Mouse (Mus musculus): ENCODE measurements around the gene Ints1. TPM values are rescaled to one million over a fixed set of nuclear protein-coding genes. Genes with fewer than 3 reads are reported as not detected.
A peak's percentile ranks its signal among the peaks of the same experiment; 100 is the strongest.

Gene Ints1
- total and polyA plus RNA-seq, 3 experiments: 77.9 to 89.2 TPM; not detected in 1

- TF ChIP-seq TCF12 (IDR thresholded peaks at IDR 0.05; ENCODE audit: low read depth, low read length) (peak; percentile 100), POLR2AphosphoS2 (IDR thresholded peaks at IDR 0.05; ENCODE audit: low read length) (no peak; the same call in 1 of the 2 replicates), MYB (IDR thresholded peaks at IDR 0.05; ENCODE audit: low read depth, low read length) (peak; percentile 44), CHD1 (IDR thresholded peaks at IDR 0.05; ENCODE audit: low read depth, low read length) (no peak), UBTF (IDR thresholded peaks at IDR 0.05; ENCODE audit: borderline replicate concordance, insufficient read depth, low read depth, low read length) (0 out of 2 replicates have a peak, but pooled peaks have one; percentile 32)
These were observed 41.5 kb downstream of the Ints1 start (continued) for GRCm38 (mm10) chr5:139734016-139734415.

GRCm38 (mm10) chr5:139732634-139733107 is 42.8 kb downstream of the Ints1 start:
- peak; percentile 51 for DNase-seq (ENCODE audit: low read depth, low spot score)
- Histone ChIP-seq H3K4me3 (ENCODE audit: control insufficient read depth in 1 of 2, insufficient read depth in 1 of 2, low read depth in 2 of 2, low read length in 2 of 2) (no peak overlapping the region), H3K79me2 (ENCODE audit: control insufficient read depth, insufficient read depth, low read length, poor library complexity) (no peaks in the 10 kb centered on the region), H3K4me1 (ENCODE audit: control insufficient read depth in 1 of 2, insufficient read depth in 2 of 2, low read length in 2 of 2) (peaks cover 29 to 48% of the 10 kb centered on the region in 2 experiments), H3K9ac (ENCODE audit: control insufficient read depth, low read depth, low read length, poor library complexity, severe bottlenecking) (no peak overlapping the region), H3K27ac (ENCODE audit: control insufficient read depth, low read depth, low read length) (peak overlapping the region; percentile 68; the same call in 1 of the 2 replicates), H3K27me3 (ENCODE audit: control insufficient read depth in 1 of 2, insufficient read depth in 2 of 2, low read length in 2 of 2) (no peaks in the 10 kb centered on the region), H3K36me3 (ENCODE audit: control insufficient read depth in 1 of 2, insufficient read depth in 2 of 2, low read length in 2 of 2) (peaks cover 0 to 42% of the 10 kb centered on the region in 2 experiments; a peak in 2 of 4 replicates), H3K9me3 (replicated peaks; ENCODE audit: insufficient read depth, low read length) (no peaks in the 10 kb centered on the region)
- TF ChIP-seq TAL1 (IDR thresholded peaks at IDR 0.05; ENCODE audit: low read length) (0 out of 2 replicates have a peak, but pooled peaks have one; percentile 15), SMC3 (IDR thresholded peaks at IDR 0.05; ENCODE audit: low read depth, low read length) (no peak), E2F4 (IDR thresholded peaks at IDR 0.05; ENCODE audit: borderline replicate concordance, low read depth, low read length) (no peak), POLR2A (IDR thresholded peaks at IDR 0.05; ENCODE audit: control insufficient read depth in 1 of 2, insufficient read depth in 1 of 2, low read depth in 1 of 2, low read length in 2 of 2, poor library complexity in 1 of 2) (no peak), ZC3H11A (IDR thresholded peaks at IDR 0.05; ENCODE audit: low read depth, low read length) (no peak), USF1 (IDR thresholded peaks at IDR 0.05; ENCODE audit: low read depth, low read length) (no peak), MAFK (IDR thresholded peaks at IDR 0.05; ENCODE audit: borderline replicate concordance, low read depth, low read length) (no peak), CTCF (IDR thresholded peaks at IDR 0.05 in 2 of 3, conservative IDR thresholded peaks at IDR 0.05 in 1 of 3; ENCODE audit: control insufficient read depth in 1 of 3, insufficient read depth in 1 of 3, low read depth in 2 of 3, low read length in 3 of 3, poor library complexity in 1 of 3, severe bottlenecking in 1 of 3) (no peak), TCF12 (IDR thresholded peaks at IDR 0.05; ENCODE audit: low read depth, low read length) (peak; percentile 84), MXI1 (IDR thresholded peaks at IDR 0.05; ENCODE audit: low read depth, low read length) (no peak), UBTF (IDR thresholded peaks at IDR 0.05; ENCODE audit: borderline replicate concordance, insufficient read depth, low read depth, low read length) (no peak), ELF1 (IDR thresholded peaks at IDR 0.05; ENCODE audit: low read depth, low read length) (0 out of 2 replicates have a peak, but pooled peaks have one; percentile 29), SIN3A (IDR thresholded peaks at IDR 0.05; ENCODE audit: low read length) (0 out of 2 replicates have a peak, but pooled peaks have one; percentile 44), EP300 (IDR thresholded peaks at IDR 0.05; ENCODE audit: low read depth in 1 of 2, low read length in 2 of 2) (peak in 1 of 2 experiments; percentile 32; a peak in 2 of 4 replicates), ETS1 (IDR thresholded peaks at IDR 0.05; ENCODE audit: low read depth, low read length) (peak; percentile 85), POLR2AphosphoS5 (IDR thresholded peaks at IDR 0.05; ENCODE audit: borderline replicate concordance, low read depth, low read length) (no peak), GATA1 (IDR thresholded peaks at IDR 0.05; ENCODE audit: low read depth, low read length) (no peak), USF2 (IDR thresholded peaks at IDR 0.05; ENCODE audit: borderline replicate concordance in 1 of 2, insufficient read depth in 1 of 2, low read depth in 1 of 2, low read length in 2 of 2) (no peak)

Measured in MEL (cell line).